Mouse (Mus musculus): ENCODE measurements around the gene Apod.
"Not testable (repeated sequence)": the region's sequence is repeated elsewhere in the genome, so short reads cannot be mapped to it uniquely, and the experiment has no call there.

Apod gene

DNA sequence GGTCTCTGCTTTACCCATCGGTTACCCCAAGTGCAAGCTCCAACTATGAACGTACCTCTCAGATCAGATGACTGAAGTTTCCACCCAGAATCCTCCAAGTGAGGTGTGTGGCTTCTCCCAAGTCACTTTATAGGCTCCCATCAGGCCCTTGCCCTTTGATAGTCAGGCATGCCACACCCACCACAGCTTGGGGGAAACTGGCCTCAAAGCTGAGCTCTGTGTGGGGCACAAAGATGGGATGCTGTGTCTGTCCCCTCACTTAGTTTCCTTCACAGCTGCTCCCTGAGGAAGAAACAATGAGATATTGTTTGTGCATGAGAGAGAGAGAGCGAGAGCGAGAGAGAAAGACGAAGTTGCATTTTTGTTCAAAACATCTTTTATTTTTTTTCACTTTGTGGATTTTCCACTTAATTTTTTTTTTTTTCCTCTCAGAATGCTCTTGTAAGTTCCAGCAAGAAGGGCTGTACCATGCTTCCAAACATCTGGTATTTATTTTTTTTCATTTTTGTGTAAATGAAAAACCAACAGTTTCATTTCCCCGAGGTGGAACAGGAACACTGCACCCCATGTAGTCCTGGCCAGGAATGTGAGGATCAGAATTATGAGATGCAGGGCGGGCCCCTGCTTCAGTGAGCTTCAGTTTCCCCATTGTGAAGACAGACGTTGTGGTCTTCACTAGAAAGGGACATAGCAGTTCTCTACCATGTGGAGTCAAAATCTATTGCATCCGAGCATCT is at the start of gene Apod:
TSS of gene Apod (minus strand) at position 312 of the 737 bp plus-strand sequence.
- no peak for DNase-seq (ENCODE audit: low spot score)

- no peak for DNase-seq (ENCODE audit: low spot score)
Measured at GRCm38 (mm10) chr16:31363685-31364436, 49.3 kb upstream of the Apod start.

GRCm38 (mm10) chr16:31359542-31359941 is 44.9 kb upstream of the Apod start:
- DNase-seq (ENCODE audit: low spot score) = no peak

DNA sequence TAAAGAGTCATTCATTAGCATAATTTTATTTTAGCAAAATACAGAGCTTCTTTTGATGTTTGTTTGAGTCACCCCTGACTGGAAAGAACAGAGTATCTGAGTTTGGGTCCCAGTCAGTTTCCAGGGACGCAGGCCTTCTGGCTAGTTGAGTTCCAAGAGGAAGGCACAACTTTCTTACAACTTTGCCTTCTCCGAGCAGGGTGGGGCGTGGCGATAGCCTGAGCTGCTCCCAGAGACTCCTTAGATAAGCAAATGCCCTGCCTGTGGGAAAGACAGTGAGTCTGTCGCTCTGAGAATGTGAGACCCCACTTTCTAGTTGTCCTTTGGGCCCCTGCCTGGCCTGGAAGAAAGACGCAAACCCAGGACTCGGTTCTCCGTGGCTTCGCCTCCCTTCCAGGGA is 44.4 kb upstream of the Apod start:
- no peak for DNase-seq (ENCODE audit: low spot score)

- no peak for DNase-seq (ENCODE audit: low spot score)
Measured at GRCm38 (mm10) chr16:31358576-31358975, 44.0 kb upstream of the Apod start.

GRCm38 (mm10) chr16:31355882-31356281 is 41.3 kb upstream of the Apod start:
- no peak for DNase-seq (ENCODE audit: low spot score)

GRCm38 (mm10) chr16:31354341-31355329 is 40.0 kb upstream of the Apod start:
- DNase-seq (ENCODE audit: low spot score) = no peak

GRCm38 (mm10) chr16:31352996-31353395 is 38.4 kb upstream of the Apod start:
- no peak for DNase-seq (ENCODE audit: low spot score)

- no peak for DNase-seq (ENCODE audit: low spot score)
Measured at GRCm38 (mm10) chr16:31347581-31347980, 33.0 kb upstream of the Apod start.

GRCm38 (mm10) chr16:31342966-31343365 is 28.4 kb upstream of the Apod start:
- no peak for DNase-seq (ENCODE audit: low spot score)

- DNase-seq (ENCODE audit: low spot score) = no peak
Measured at GRCm38 (mm10) chr16:31342556-31342955, 27.9 kb upstream of the Apod start.

DNA sequence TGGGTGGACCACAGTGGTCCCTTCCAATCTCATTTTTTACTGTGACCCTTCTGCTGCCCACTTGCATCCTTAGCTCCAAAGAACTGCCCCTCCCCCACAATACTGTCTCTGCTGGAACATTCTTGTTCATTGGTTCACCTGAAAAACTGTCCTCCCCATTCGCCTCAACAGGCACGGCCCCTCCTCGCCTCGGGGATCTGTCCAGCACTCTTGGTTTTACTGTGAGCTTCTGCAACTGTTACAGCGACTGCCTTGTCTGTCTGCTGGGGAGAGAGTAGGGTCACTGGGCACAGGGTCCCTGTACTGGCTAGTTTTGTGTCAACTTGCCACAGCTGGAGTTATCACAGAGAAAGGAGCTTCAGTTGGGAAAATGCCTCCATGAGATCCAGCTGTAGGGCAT is 24.7 kb upstream of the Apod start:
- DNase-seq (ENCODE audit: low spot score) = no peak

GRCm38 (mm10) chr16:31337956-31338355 is 23.3 kb upstream of the Apod start:
- no peak for DNase-seq (ENCODE audit: low spot score)

DNA sequence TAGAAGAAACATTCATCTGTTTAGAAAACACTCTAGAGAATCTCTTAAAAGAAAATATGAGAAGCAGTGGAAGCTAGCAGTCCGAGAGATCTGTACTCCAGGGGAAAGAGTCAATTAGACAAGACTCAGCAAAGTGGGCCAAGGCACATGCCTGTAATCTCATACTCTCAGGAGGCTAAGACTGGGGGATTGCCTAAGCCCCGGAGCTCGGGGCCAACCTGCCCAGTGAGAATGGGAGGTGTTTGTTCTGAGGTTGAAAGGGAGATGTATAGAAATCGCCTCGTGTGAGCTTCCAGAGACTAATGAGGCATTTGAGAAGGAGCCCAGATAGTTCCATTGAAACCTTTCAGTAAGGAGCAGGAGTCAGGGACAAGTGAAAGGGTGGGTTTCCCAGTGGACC is 20.2 kb upstream of the Apod start:
- no peak for DNase-seq (ENCODE audit: low spot score)

- DNase-seq (ENCODE audit: low spot score) = no peak
Measured at GRCm38 (mm10) chr16:31332586-31332985, 18.0 kb upstream of the Apod start.

- not testable (repeated sequence) for DNase-seq (ENCODE audit: low spot score)
Measured at GRCm38 (mm10) chr16:31330970-31331369, 16.4 kb upstream of the Apod start.

DNA sequence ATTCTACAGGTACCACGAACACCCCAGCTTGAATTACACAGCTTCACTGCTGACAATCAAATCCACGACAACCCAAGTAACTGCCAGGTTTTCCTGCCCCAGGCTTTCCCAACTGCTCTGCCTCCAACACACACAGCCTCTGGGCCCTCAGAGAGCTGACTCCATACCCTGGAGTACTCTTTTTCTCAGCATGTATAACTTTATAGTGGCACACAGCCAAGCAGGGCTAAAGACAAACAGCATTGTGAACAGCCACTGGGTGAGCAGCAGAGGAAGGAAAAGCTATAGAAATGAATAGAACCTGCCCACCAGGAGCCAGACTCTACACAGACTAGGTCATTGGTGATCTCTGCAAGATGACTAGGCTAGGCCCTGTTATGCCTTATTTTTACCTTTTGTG is 15.1 kb upstream of the Apod start:
- DNase-seq (ENCODE audit: low spot score) = no peak

- no peak for DNase-seq (ENCODE audit: low spot score)
Measured at GRCm38 (mm10) chr16:31327891-31328290, 13.3 kb upstream of the Apod start.

- DNase-seq (ENCODE audit: low spot score) = no peak
Measured at GRCm38 (mm10) chr16:31327430-31327829, 12.8 kb upstream of the Apod start.

- no peak for DNase-seq (ENCODE audit: low spot score)
Measured at GRCm38 (mm10) chr16:31326679-31327078, 12.1 kb upstream of the Apod start.

- no peak for DNase-seq (ENCODE audit: low spot score)
Measured at GRCm38 (mm10) chr16:31325966-31326365, 11.4 kb upstream of the Apod start.

GRCm38 (mm10) chr16:31325120-31325519 is 10.5 kb upstream of the Apod start:
- no peak for DNase-seq (ENCODE audit: low spot score)

All from ovary, adult 18-20 months (tissue).